Mouse (Mus musculus): ENCODE data around the gene Rps5.
A peak's percentile ranks its signal among the peaks of the same experiment; 100 is the strongest.
"Not testable (repeated sequence)": the region's sequence is repeated elsewhere in the genome, so short reads cannot be mapped to it uniquely, and the experiment has no call there.

The Rps5 gene

DNA sequence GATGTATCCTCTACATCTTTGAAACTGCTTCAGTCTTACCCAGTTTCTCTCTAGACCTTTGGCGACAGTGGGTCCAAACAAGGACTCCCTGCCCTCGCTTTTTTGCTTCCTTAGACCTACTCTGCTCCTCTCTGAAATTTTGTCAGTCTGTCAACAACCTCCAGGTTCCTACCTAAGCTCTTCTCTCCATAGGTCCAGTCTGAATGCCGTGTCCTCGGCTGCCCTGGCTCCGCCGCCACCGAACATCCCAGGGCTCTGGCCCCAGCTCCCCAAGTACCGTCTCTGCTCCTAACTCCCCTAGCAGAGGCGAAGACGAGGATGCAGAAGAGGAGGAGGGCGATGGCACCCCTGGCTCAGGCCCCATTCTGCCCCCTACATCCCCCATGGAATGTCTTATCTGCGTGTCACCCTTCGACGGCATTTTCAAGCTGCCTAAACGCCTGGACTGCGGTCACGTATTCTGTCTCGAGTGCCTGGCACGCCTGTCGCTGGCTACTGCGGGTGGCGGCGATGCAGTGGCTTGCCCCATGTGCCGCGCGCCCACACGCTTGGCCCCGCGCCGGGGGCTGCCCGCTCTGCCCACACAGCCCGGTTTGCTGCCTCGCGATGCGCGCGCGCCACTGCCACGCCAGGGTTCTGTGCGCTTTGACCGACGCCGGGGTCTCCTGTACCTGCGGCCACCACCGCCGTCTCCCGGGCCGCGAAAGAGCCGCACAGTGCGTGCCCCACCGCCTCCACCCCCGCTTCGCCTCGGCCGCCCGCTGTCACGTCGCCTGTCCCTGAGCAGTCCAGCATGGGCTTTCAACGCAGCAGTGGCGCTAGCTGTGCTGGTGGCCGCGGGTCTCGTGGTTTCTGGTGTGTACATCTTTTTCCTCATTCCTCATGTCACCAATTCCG, 5.9 kb downstream of the Rps5 start:
- DNase-seq: peak; percentile 24

DNA sequence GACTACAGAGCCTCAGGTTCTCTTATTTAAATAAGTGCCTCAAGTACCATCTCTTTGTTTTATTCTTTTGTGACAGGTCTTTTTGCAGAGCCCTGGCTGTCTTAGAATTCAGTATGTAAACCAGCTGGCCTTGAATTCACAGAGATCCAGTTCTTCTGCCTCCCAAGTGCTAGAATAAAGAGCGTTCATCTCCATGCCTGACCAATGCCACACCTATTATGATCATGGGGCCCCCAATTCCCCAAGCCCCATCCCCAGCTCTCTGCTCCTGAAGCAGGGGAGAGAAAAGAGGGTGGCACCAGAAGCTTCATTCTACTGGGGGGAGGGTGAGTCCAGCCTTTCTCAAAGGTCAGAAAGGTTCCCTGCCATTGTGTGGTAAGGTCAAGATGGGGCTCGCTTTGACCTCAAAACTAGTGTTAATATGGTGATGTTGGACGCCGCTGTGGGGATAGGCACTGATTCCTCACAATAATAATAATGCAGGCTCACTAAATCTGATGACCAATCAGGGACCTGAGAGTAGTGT, 11.6 kb downstream of the Rps5 start:
- no peak for DNase-seq

DNA sequence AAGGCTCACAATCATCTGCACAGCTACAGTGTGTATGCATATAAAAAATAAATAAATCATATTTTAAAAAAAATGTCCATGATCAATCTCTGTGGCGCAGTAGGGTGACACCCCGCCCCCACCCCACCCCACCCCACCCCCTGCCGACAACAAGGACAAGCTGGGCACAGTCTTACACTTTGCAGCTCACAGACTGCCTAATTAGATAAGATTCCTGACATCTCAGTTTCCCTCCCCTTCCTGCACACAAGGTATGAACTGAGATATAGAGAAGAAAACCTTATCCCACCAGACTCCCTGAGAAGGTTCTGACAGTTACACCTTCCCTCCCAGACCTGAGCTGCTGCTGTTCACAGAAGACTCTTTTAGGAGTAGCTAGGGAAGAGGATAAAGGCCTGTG, 12.7 kb downstream of the Rps5 start:
- no peak for DNase-seq

DNA sequence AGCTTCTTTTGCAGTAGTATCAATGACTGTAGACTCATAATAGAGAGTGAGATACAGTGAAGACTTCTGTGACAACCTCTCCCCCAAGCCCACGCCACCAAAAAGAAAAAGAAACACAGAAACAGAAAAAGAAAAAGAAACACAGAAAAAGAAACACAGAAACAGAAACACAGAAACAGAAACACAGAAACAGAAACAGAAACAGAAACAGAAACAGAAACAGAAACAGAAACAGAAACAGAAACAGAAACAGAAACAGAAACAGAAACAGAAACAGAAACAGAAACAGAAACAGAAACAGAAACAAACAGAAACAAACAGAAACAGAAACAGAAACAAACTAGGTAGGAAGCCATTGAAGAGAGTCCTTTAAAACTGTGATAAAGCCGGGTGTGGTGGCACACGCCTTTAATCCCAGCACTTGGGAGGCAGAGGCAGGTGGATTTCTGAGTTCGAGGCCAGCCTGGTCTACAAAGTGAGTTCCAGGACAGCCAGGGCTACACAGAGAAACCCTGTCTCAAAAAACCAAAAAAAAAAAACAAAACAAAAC, 15.2 kb downstream of the Rps5 start:
- DNase-seq: not testable (repeated sequence)

DNA sequence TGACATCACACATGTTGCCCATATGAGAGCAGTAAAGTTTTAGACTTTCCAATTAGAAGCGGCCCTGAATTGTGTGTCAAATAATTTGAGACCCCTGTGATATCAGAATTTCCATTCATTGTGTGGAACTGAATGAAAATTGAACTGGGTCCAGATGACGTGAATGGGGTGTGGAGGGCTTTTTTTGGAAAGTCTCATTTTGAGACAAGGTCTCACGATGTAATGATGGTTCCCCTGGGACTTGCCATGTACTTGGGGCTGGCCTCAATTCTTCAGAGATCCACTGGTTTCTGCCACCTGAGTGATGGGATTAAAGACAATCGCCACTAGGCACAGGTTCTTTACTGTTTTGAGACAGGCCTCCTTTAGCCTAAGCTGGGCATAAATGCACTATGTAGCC, 18.5 kb downstream of the Rps5 start:
- DNase-seq: no peak

DNA sequence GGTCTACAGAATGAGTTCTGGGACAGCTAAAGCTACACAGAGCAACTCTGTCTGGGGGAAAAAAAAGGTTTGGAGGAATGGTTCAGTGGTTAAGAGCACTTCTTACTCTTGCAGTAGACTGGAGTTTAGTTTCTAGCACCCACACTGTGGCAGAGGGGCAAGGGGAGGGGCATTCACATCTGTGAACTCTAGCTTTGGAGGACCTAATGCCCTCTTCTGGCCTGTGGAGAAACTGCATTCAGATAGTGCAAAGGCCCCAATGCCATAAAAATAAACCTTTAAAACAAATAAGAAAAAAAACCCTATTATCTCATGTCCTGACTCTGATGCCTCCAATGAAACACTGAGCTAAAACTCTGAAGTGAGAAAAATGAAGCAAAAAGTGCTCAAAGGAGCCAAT, 21.4 kb downstream of the Rps5 start:
- DNase-seq: peak; percentile 33

DNA sequence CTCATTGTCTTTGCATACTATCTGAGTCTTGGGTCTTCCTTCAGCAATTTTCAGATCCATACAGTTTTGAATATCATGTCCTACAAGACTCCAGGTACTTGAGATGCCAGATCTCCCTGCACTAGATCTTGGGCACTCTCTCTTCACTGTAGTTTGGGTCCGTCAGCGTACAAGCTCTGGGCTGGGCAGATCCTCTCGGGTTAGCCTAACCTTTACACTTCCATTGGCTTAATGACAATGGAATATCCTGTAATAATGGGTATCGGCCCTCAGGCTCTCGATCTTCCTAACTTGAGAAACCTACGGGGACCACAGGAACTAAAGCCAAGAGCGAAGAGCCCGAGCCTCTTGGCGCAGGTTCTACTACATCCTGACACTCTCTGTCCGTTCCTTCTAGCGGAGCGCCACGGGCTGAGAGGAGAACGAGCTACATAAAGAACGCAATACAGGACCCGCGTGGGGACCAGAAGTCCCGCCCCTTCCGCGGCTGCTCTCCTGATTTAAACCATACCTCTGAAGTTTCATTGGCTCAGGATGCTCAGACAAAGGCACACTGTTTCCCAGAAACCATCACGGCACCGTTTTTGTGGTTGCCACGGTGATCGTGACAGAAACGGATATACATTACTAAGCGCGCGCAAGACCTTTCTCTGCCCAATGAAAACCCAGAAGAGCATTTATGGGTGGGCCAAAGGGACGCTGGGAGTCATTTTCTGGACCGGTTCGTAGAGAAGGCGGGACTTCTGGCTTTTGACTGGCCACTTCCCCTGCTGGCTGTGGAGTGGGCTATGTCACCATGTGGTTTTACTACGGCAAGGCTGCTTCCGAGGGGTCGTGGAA, 27.2 kb downstream of the Rps5 start:
- DNase-seq: peak; percentile 93

DNA sequence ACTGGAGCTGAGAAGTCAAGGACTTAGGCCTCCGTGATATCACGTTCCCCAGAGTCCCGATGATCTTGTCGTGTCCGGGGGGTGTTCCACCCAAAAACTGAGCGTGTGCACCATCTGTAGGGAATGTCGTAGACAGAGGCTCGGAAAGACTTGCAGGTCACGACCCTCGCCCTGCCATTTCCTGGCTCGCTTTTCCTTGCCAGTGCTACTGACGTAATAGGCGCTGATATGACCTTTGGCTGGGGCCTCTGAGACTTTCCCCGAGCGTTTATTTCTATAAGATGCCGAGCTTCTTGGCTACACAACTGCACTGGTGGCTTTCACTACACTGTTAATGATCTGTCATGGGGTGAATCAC, 27.8 kb downstream of the Rps5 start:
- DNase-seq: no peak

DNA sequence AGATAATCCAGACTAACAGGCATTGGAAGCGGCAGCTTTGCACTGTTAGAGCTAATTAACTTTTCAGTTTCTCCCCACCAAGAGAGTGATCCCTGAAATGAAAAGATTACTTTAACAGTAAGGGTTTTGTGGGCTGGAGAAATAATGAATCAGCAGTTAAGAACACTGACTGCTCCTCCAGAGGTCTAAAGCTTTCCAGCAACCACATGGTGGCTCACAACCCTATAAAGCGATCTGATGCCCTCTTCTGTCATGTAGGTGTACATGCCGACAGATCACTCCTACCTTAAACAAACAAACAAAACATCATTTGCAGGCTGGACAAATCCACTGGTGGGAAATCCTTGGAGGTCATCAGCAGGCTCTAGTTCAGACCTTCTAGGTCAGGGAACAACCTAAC, 32.8 kb downstream of the Rps5 start:
- no peak for DNase-seq

DNA sequence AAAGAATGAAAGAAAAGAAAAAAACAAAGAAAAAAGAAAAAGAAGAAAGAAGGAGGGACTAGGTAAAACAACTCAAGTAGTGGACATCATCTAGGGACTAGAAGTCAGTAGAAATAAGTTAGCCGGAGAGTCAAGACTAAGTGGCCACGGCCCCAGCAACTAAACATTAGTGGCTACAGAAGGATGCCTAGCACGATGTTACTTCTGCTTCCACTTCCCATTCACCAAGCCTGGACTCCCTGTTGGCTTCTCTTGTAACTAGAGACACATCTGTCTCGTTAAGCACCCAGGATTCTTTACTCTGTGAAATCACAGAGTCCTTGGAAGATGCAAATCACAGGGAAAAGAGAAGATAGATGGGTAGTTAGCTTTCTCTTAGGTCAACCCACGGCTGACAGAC, 35.4 kb downstream of the Rps5 start:
- no peak for DNase-seq

DNA sequence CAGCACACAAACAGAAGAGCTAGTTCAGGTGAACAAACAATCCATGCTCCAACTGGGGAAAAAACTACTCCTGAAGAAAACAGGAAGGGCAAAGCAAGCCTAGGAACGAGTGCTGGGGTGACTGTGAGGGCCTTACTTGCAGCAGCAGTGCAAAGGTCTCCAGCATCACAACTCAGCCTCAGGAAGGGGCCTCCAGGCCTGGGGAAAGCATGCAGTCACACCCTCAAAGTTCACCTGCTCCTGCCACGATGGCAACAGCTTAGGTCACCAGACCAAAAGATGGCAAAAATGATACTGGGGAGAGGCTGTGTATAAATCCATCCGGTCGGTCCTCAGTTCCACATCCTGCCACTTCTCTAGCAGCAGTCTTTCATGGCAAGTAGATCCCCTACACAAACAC, 36.9 kb downstream of the Rps5 start:
- no peak for DNase-seq

DNA sequence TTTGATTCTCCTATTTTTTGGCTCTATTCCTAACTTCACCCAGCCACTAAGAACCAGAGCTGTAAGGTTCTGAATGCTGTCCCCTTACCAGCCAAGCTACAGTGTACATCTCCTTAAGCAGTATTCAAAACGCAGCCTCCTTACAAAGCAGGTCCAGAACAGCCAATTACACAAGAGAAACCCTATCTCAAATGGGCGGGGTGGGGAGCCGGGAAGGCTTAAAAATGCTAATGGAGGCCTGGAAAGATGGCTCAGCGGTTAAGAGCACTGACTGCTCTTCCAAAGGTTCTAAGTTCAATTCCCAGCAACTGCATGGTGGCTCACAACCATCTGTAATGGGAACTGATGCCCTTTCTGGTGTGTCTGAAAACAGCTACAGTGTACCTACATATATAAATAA, 37.6 kb downstream of the Rps5 start:
- DNase-seq: peak; percentile 35

DNA sequence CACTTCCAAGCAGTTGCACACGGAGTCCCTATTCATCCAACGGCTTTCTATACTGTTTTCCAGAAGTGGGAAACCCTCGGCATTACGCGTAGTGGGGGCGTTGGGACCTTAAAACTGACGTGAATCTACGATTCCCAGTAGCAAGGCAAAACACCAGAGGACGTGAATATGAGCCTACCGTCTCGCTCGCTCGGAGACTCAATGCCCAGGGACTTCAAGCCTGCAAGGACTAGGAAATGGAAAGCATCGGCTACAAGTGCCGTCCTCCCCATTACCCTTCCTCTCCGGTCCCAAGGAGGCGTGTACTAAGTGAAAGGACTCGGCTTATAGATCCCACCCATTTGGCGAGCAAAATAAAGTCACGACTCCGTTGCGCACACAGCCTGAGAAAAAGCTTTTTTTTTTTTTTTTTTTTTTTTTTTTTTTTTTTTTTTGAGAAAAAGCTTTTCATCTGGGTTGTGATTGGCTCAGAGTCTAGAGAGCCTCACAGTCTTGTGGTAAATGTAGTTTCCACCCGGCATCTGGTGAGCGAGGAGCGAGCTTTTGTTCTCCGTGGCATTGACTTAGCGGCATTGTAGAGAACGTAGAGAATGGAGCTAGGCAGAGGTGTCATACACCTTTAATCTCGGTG, 39.5 kb downstream of the Rps5 start:
- DNase-seq: peak; percentile 60

DNA sequence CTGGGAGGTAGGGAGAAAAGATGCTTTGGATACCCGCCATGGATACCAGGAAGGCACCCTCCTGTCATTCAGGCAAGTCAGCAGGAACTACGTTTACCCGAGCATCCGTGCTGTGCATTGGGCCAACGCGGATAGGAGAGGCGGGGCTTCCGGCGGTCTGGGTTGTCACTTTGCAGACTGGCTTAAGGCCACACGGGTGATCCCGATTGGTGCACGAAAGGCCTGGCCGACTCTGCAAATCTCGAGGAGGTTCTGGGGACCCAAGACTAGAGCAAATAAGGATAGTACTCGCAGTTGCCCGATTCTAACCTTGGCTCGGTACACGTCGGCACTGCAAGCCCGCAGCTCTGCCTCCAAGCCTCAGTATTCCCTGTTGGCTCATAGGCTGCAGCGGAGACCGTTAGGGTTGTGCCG, 43.6 kb downstream of the Rps5 start, which contains the start of gene Zfp324:
Zfp324 (plus strand) TSS at position 161 of the 414 bp plus-strand sequence.
- peak; percentile 93 for DNase-seq

DNA sequence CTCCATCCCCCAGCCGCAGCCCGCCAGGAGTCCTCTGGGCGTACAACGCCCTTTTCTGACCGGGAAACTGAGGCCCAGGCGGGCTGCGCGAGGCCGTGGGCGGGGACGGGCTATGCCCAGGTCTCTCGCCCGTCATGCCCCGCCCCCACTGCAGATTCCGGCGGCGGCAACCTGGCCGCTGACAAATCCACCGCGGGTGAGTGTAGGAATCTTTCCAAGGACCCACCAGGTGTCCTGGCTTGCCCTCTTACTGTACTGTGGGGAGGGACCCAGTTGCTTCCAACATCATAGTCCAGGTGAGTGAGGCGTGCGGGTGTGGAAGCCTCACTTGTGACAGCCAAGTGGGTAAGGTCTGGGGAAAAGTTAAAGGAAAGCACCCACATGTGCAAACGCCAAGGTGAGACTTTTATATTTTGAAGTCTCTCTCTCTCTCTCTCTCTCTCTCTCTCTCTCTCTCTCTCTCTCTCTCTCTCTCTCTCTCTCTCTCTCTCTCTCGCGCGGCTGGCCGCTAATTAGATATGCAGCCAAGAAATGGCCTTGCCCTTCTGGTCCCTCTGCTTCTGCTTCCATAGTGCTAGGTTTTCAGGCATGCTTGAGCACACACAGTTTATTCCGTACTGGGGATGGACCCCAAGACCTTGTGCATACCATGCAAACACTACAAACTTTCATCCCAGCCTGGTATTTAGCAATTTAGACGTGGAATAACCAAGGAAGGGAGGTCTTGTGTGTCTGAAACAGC, 44.2 kb downstream of the Rps5 start:
- peak; percentile 90 for DNase-seq

DNA sequence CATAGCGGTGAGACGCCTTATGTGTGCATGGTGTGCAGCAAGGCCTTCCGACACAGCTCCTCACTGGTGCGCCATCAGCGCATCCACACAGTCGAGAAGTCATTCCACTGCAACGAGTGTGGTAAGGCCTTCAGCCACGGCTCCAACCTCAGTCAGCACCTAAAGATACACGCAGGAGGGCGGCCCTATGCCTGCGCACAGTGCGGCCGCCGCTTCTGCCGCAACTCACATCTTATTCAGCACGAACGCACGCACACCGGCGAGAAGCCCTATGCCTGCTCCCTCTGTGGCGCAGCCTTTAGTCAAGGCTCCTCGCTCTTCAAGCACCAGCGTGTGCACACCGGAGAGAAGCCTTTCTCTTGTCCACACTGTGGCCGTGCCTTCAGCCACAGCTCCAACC, 48.8 kb downstream of the Rps5 start:
- DNase-seq: no peak

Data from liver (tissue).